Mouse (Mus musculus) layer of hippocampus, adult 9-11 months (tissue): ENCODE measurements around the gene Prdm16.

Experiments used
- DNase-seq: peaks from one replicate; pipeline ENCODE4 v3.0.0; 2022

The Prdm16 gene

GRCm38 (mm10) chr4:154549497-154549896 is 87.2 kb downstream of the Prdm16 start:
- no peak for DNase-seq

DNA sequence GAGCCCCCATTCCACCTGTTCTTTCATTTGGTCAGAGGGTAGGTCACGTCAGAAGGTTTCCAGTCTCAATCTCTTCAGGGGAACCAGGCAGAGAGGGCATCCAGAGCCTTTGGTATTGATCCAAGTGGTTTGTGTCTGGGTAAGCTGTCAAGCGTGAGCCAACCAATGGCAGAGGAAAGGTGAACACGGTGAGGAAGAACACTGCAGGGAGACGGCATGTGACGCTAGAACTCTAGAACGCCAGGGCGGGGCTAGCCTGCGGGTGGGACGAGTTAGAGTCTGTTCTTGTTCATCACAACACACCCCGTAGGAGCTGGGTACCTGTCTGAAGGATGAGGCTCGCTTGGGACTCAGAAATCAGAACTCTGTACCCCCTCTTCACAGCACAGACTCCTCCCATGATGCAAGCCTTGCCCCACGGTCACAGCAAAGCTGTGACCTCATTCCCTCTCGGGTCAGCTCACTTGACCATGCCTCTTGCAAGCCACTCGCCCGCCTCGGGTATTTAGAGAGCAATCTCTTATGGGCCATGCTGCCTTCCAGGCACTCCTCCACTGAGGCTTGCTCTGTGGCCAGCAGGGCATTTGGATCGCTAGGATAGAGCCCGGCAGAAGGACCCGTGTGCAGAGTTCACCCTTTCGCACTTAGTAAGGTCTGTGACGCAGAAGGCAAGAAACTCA is 89.4 kb downstream of the Prdm16 start:
- DNase-seq, result no peak

GRCm38 (mm10) chr4:154545296-154545695 is 91.4 kb downstream of the Prdm16 start:
- no peak for DNase-seq

DNA sequence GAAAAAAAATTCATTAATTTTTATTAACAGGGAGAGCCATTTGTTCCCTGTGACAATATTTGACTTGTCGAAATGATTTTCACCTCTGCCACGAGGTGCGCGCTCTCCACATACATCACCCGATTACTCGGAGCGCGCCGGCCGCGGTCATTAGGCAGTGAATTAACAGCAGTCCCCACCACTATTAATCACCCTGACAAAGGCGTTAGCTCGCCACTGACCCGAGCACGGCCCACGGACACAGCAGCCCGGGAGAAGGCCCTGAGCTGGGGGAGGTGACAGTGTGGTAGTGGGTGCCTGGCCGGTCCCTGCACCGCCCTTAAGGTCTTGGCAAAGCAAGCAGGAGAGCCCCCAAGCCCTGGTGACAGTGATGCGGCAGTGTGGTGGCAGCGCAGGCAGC is 92.8 kb downstream of the Prdm16 start:
- no peak for DNase-seq

GRCm38 (mm10) chr4:154543128-154543527 is 93.5 kb downstream of the Prdm16 start:
- no peak for DNase-seq

GRCm38 (mm10) chr4:154542568-154542967 is 94.1 kb downstream of the Prdm16 start:
- DNase-seq, result no peak

GRCm38 (mm10) chr4:154541632-154542276 is 94.9 kb downstream of the Prdm16 start:
- no peak for DNase-seq

- DNase-seq, result no peak
Measured at GRCm38 (mm10) chr4:154540671-154541070, 96.0 kb downstream of the Prdm16 start.

GRCm38 (mm10) chr4:154539703-154540102 is 97.0 kb downstream of the Prdm16 start:
- DNase-seq, result no peak

- no peak for DNase-seq
Measured at GRCm38 (mm10) chr4:154538727-154539126, 97.9 kb downstream of the Prdm16 start.

GRCm38 (mm10) chr4:154536110-154536509 is 100.6 kb downstream of the Prdm16 start:
- DNase-seq, result no peak

DNA sequence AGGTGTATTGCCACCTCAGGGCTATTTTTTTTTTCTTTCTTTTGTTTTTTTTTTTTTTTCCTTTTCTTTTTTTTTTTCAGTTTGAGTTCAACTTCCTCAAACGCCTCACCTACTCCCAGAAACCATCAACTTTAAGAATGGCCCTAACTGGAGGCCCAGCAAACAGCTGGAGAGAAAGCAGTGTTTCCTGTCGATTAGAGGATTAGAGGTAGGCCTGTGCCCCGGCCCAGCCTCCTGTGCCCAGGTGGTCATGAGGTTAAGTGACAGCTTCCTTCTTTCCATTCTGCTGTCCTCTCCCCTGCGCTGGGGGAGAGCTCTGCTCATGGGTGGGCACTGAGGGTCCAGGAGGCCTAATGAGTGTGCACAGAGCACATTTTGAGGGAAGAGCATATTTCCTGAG is 105.3 kb downstream of the Prdm16 start:
- DNase-seq, result no peak

DNA sequence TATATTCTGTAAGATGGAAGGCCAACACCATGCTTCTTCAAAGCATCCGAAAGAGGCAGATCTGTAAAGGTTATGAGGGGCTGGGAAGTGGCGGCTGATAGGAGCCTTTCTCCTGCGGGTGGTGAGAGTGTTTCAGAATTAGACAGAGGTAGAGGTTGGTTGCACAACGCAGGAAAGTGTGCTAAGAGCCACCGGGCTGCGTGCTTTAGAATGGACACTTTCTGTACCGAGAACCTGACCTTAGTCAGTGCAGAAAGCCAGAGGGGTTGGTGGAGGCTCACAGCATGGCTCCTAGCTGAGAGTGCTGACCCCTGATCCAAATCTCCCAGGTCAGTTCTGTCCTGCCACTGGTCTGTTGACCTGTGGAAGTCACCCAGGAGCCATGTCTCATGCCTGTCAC is 106.3 kb downstream of the Prdm16 start:
- DNase-seq, result no peak

- no peak for DNase-seq
Measured at GRCm38 (mm10) chr4:154527506-154527905, 109.2 kb downstream of the Prdm16 start.

- DNase-seq, result no peak
Measured at GRCm38 (mm10) chr4:154526351-154526786, 110.3 kb downstream of the Prdm16 start.

DNA sequence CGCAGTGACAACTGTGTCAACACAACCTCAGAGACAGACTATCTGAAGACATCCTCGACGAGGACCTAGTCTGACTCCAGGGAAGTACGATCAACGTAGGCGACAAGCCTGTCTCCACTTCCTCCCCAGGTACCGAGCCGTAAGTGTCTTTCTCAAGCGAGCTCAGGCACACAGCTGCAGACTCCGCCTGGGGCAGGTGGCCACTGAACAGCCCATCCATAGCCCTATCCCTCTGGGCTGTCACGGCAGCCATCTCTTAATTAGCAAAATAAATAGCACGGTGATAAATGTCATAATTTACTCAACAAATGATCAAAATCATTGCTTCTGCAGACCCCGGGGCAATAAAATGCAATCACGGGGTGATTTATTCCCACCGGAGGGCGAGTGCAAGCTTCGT is 112.8 kb downstream of the Prdm16 start:
- DNase-seq, result no peak

DNA sequence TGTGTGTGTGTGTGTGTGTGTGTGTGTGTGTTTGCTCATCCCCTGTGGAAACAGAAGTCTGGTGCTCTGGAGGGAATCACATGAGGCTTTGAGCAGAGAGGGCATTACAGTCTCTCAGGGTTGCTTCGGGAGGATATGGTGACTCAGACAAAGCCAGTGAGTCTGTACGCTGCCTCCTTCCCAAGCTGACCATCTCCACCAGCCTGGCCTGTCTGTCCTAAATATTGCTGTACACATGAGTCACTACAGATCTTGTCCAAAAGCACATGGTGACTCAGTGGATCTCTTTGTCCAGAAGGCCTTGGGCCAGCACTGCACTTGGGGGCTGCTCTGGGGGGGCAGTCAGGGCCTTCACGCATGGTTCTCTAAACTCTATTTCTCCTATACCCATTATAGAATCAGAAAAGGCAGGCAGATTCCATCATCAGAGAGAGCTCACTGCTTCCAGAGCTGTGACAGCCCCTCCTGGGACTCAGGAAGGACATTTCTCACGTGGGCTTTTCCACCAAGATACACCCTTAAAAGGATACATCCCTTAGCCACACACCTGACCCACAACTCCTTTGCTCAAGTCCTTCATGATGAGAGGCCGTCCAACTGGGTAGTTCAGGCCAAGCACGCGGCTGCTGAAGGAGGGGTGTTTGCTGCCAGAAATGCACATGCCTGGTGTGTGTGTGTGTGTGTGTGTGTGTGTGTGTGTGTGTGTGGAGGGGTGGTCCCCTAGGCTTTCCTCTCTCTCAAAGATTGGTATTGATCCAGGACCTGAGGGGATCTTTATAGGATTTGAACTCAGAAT is 114.6 kb downstream of the Prdm16 start:
- DNase-seq, result no peak

- no peak for DNase-seq
Measured at GRCm38 (mm10) chr4:154519470-154520037, 117.1 kb downstream of the Prdm16 start.

GRCm38 (mm10) chr4:154517991-154518390 is 118.7 kb downstream of the Prdm16 start:
- no peak for DNase-seq

- no peak for DNase-seq
Measured at GRCm38 (mm10) chr4:154516470-154516869, 120.2 kb downstream of the Prdm16 start.

DNA sequence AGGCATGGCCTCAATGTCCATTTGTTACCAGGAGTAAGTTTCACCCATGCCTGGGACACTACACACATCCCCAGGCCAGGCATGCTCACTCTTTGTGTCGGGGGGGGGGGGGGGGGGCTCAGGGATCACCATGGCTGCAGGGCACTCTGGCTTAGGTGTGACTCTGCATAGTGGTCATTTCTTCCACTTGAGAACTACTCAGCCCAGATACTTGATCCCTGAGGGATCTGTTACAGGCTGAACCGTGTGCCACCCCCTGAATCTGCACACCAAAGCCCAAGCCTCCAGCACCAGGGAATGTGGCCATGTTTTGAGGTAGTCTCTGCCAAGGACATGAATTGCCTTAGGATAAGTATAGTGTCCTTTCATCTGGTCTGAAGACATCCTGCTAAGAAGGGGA is 123.0 kb downstream of the Prdm16 start:
- no peak for DNase-seq

GRCm38 (mm10) chr4:154512518-154513090 is 124.1 kb downstream of the Prdm16 start:
- no peak for DNase-seq

GRCm38 (mm10) chr4:154511767-154512166 is 124.9 kb downstream of the Prdm16 start:
- no peak for DNase-seq
